In genomic region chr2:121669846-121670245, GRCm38 (mm10) we compare ENCODE assay signal across 25 mouse cellular contexts.
DNase-seq lines count a peak whose midpoint lies in the region; TF ChIP-seq lines count a peak whose summit lies in the region.
"Had no signal": no experiment of that assay in that cellular context is flagged by ENCODE, and none has a peak within 500 bp of the region (broad histone marks: within the 10 kb centered on the region; RNA-seq: fewer than 3 reads in every experiment).

No protein-coding gene starts in this region.

- DNase-seq in thymus, adult 18-20 months: peak; percentile 12 to 44
- DNase-seq in thymus, adult 2 months: peak; percentile 43
- peak; percentile 68 for DNase-seq in thymus, postnatal 14 days
- peak; percentile 61 for DNase-seq in thymus, postnatal 4 days
- DNase-seq in heart, postnatal 25 days (ENCODE audit: low spot score): no peak
- no peak for DNase-seq in spleen, postnatal 4 days (ENCODE audit: low spot score in 2 of 2)
- DNase-seq: adrenal gland, adult 2 months; adrenal gland, postnatal 14 days; cerebellum, adult 11 months; cerebellum, adult 2 months; cerebellum, adult 9-11 months; cerebellum, postnatal 25 days; embryo, embryonic 11 days; gastrocnemius, postnatal 25 days; heart, adult 18-20 months; heart, postnatal 14 days had no signal

- H3K36me3 ChIP-seq in thymus, adult 2 months (ENCODE audit: control insufficient read depth, insufficient read depth, low read length): no peaks in the 10 kb centered on the region
- H3K36me3 ChIP-seq: embryonic facial prominence, embryonic 10.5 days; embryonic facial prominence, embryonic 13.5 days; forebrain, embryonic 12.5 days; forebrain, embryonic 15.5 days; heart, embryonic 12.5 days; heart, embryonic 15.5 days; hindbrain, embryonic 12.5 days; hindbrain, embryonic 15.5 days had no signal

- no peak overlapping the region for H3K4me3 ChIP-seq in thymus, adult 2 months (ENCODE audit: control insufficient read depth, insufficient read depth, low read length)
- H3K4me3 ChIP-seq: embryonic facial prominence, embryonic 10.5 days; embryonic facial prominence, embryonic 13.5 days; erythroblast, embryonic 14.5 days; forebrain, embryonic 12.5 days; forebrain, embryonic 15.5 days; heart, embryonic 12.5 days; heart, embryonic 15.5 days; hindbrain, embryonic 12.5 days; hindbrain, embryonic 15.5 days had no signal

- no peak for TF ChIP-seq CTCF in thymus, adult 2 months (IDR thresholded peaks at IDR 0.05; ENCODE audit: borderline replicate concordance, control insufficient read depth, extremely low read depth, insufficient read depth, low read length, poor library complexity)

- no peaks in the 10 kb centered on the region for H3K27me3 ChIP-seq in thymus, adult 2 months (ENCODE audit: control insufficient read depth, insufficient read depth, low read length)
- H3K27me3 ChIP-seq: embryonic facial prominence, embryonic 13.5 days; forebrain, embryonic 12.5 days; forebrain, embryonic 15.5 days; heart, embryonic 12.5 days; heart, embryonic 15.5 days; hindbrain, embryonic 12.5 days; hindbrain, embryonic 15.5 days had no signal

- 46% methylated on average over 6 of the region's 6 CpGs for WGBS in thymus, adult 2 months

- no peak overlapping the region for H3K27ac ChIP-seq in thymus, adult 2 months (ENCODE audit: control insufficient read depth, insufficient read depth, low read length)
- H3K27ac ChIP-seq: embryonic facial prominence, embryonic 10.5 days; embryonic facial prominence, embryonic 13.5 days; forebrain, embryonic 12.5 days; forebrain, embryonic 15.5 days; heart, embryonic 15.5 days; hindbrain, embryonic 12.5 days; hindbrain, embryonic 15.5 days had no signal

- 0 out of 2 replicates have a peak, but pooled peaks cover 3% of the 10 kb centered on the region for H3K4me1 ChIP-seq in thymus, adult 2 months (replicated peaks; ENCODE audit: control insufficient read depth, insufficient read depth, low read length)
- H3K4me1 ChIP-seq: embryonic facial prominence, embryonic 13.5 days; heart, embryonic 12.5 days; hindbrain, embryonic 12.5 days had no signal

- intact Hi-C loops in heart, postnatal 25 days (cut with DNase I): no loop called here

- no peak for TF ChIP-seq POLR2A in thymus, adult 2 months (IDR thresholded peaks at IDR 0.05; ENCODE audit: control insufficient read depth, extremely low read depth, insufficient read depth, low read length, poor library complexity)

Comparison
In these comparisons a context has a peak if more than half of its experiments do, and no peak if none do; other contexts are left out.
1. DNase-seq: peak in thymus, adult 18-20 months (2 of 2), thymus, adult 2 months (single experiment), thymus, postnatal 14 days (single experiment) and thymus, postnatal 4 days (single experiment); none in heart, postnatal 25 days (single experiment) and spleen, postnatal 4 days (0 of 2).